Mouse (Mus musculus) hindbrain, embryonic 14.5 days (tissue): ENCODE data around the gene Mei1. TPM values are rescaled to one million over a fixed set of nuclear protein-coding genes. Genes with fewer than 3 reads are reported as not detected.
A peak's percentile ranks its signal among the peaks of the same experiment; 100 is the strongest.

Experiments used
- ATAC-seq: fragments of 200-750 bp; cut with Nextera tagmentation; 2 replicates; pipeline ENCODE4 v1.8.0; 2017; ENCODE audit warnings: moderate number of reproducible peaks, mild to moderate bottlenecking, moderate TSS enrichment, moderate library complexity; ENCODE audit not compliant: low FRiP score
- DNase-seq: peaks from one replicate; pipeline ENCODE4 v3.0.0-alpha.2; 2015; ENCODE audit warnings: low spot score
- H3K27ac ChIP-seq: fragments of 300-500 bp; sonication (generic); 2 replicates; pipeline ENCODE4 v1.5.1; 2014; ENCODE audit warnings: mild to moderate bottlenecking, moderate library complexity
- H3K27me3 ChIP-seq: fragments of 300-500 bp; sonication (generic); 2 replicates; pipeline ENCODE4 v1.6.1; 2014; ENCODE audit warnings: mild to moderate bottlenecking, low read length, mixed read lengths; ENCODE audit not compliant: control insufficient read depth, insufficient read depth
- H3K36me3 ChIP-seq: fragments of 300-500 bp; sonication (generic); replicated peaks from 2 replicates; pipeline ENCODE4 v1.6.1; 2014; ENCODE audit not compliant: control insufficient read depth, insufficient read depth
- H3K4me1 ChIP-seq: fragments of 300-500 bp; sonication (generic); replicated peaks from 2 replicates; pipeline ENCODE4 v1.6.1; 2014; ENCODE audit warnings: antibody characterized with exemption, low read length, mixed read lengths; ENCODE audit not compliant: control insufficient read depth, insufficient read depth
- H3K4me2 ChIP-seq: fragments of 300-500 bp; sonication (generic); replicated peaks from 2 replicates; pipeline ENCODE4 v1.6.1; 2014; ENCODE audit warnings: mild to moderate bottlenecking, moderate library complexity
- H3K4me3 ChIP-seq: fragments of 300-500 bp; sonication (generic); replicated peaks from 2 replicates; pipeline ENCODE4 v1.5.1; 2014; ENCODE audit warnings: mild to moderate bottlenecking, low read length
- H3K9ac ChIP-seq: fragments of 300-500 bp; sonication (generic); 2 replicates; pipeline ENCODE4 v1.6.1; 2014
- H3K9me3 ChIP-seq: fragments of 300-500 bp; sonication (generic); 2 replicates; pipeline ENCODE4 v1.6.1; 2016; ENCODE audit warnings: low read length; ENCODE audit not compliant: control insufficient read depth
- WGBS: fragments of 180-500 bp; shearing (Covaris S2); extraction: QIAGEN DNeasy Blood & Tissue Kit; methylation state at CpG from one replicate; pipeline ENCODE4 v1.1.7; 2014; 5-methylcytosine and 5-hydroxymethylcytosine counted together
- polyA plus RNA-seq: library from polyadenylated mRNA; unstranded; fragments of >200 nt; fragmentation: Nextera tagmentation; extraction: Ambion mirVana; gene quantifications from 2 replicates; pipeline ENCODE4 v1.2.1, GENCODE M21; 2014

Gene Mei1
- polyA plus RNA-seq = 0.08 and 0.09 TPM in 2 replicates

- 20% methylated on average over 40 of the region's 40 CpGs for WGBS
- Histone ChIP-seq H3K4me1 (no peaks in the 10 kb centered on the region), H3K36me3 (no peaks in the 10 kb centered on the region), H3K27ac (no peak within 1 kb of the TSS), H3K9ac (no peak within 1 kb of the TSS), H3K27me3 (peaks cover 31% of the 10 kb centered on the region), H3K4me2 (peak within 1 kb of the TSS; percentile 39), H3K4me3 (peak within 1 kb of the TSS; percentile 15), H3K9me3 (no peaks in the 10 kb centered on the region)
- DNase-seq = no peak
- no peak for ATAC-seq
Observed at GRCm38 (mm10) chr15:82069898-82070297, at the start of gene Mei1. TSS of gene Mei1 (plus strand) at chr15:82069996.

GRCm38 (mm10) chr15:82022535-82023088, 47.2 kb upstream of the Mei1 start:
- Histone ChIP-seq H3K4me1 (no peaks in the 10 kb centered on the region), H3K27ac (no peak overlapping the region), H3K9ac (no peak overlapping the region), H3K27me3 (no peaks in the 10 kb centered on the region), H3K9me3 (no peaks in the 10 kb centered on the region), H3K4me2 (no peak overlapping the region), H3K36me3 (peaks cover 70% of the 10 kb centered on the region), H3K4me3 (no peak overlapping the region)
- no peak for ATAC-seq
- 93% methylated on average over 13 of the region's 13 CpGs for WGBS
- DNase-seq = no peak

- no peaks in the 10 kb centered on the region for H3K4me1 ChIP-seq
- DNase-seq (no peak), ATAC-seq (no peak)
- no peak overlapping the region for H3K27ac ChIP-seq
- no peak overlapping the region for H3K4me2 ChIP-seq
- H3K9ac ChIP-seq = no peak overlapping the region
- no peaks in the 10 kb centered on the region for H3K9me3 ChIP-seq
- no peaks in the 10 kb centered on the region for H3K27me3 ChIP-seq
- peaks cover 84% of the 10 kb centered on the region for H3K36me3 ChIP-seq
- WGBS = 95% methylated on average over 6 of the region's 6 CpGs
- H3K4me3 ChIP-seq = no peak overlapping the region
Observed at GRCm38 (mm10) chr15:82023965-82024635, 45.7 kb upstream of the Mei1 start.

GRCm38 (mm10) chr15:82027276-82027675, 42.5 kb upstream of the Mei1 start:
- WGBS = 93% methylated on average over 7 of the region's 7 CpGs
- Histone ChIP-seq H3K9me3 (no peaks in the 10 kb centered on the region), H3K27me3 (no peaks in the 10 kb centered on the region), H3K4me2 (no peak overlapping the region), H3K9ac (no peak overlapping the region), H3K36me3 (peaks cover 98% of the 10 kb centered on the region), H3K4me3 (no peak overlapping the region), H3K4me1 (no peaks in the 10 kb centered on the region), H3K27ac (no peak overlapping the region)
- no peak for ATAC-seq
- no peak for DNase-seq

- Histone ChIP-seq H3K27ac (no peak overlapping the region), H3K4me2 (no peak overlapping the region), H3K9ac (no peak overlapping the region), H3K27me3 (no peaks in the 10 kb centered on the region), H3K9me3 (no peaks in the 10 kb centered on the region), H3K36me3 (peaks cover 98% of the 10 kb centered on the region), H3K4me3 (no peak overlapping the region), H3K4me1 (no peaks in the 10 kb centered on the region)
- ATAC-seq = no peak
- DNase-seq = no peak
- 94% methylated on average over 7 of the region's 7 CpGs for WGBS
Observed at GRCm38 (mm10) chr15:82027726-82028125, 42.1 kb upstream of the Mei1 start.

- Histone ChIP-seq H3K4me2 (no peak overlapping the region), H3K9me3 (no peaks in the 10 kb centered on the region), H3K4me3 (no peak overlapping the region), H3K9ac (no peak overlapping the region), H3K4me1 (no peaks in the 10 kb centered on the region), H3K27ac (no peak overlapping the region), H3K36me3 (peaks cover 94% of the 10 kb centered on the region), H3K27me3 (no peaks in the 10 kb centered on the region)
- DNase-seq = no peak
- ATAC-seq = no peak
- 91% methylated on average over 7 of the region's 7 CpGs for WGBS
Observed at GRCm38 (mm10) chr15:82032386-82032785, 37.4 kb upstream of the Mei1 start.

- H3K27ac ChIP-seq = no peak within 1 kb of the TSS
- DNase-seq (no peak), ATAC-seq (no peak)
- H3K36me3 ChIP-seq = peaks cover 93% of the 10 kb centered on the region
- no peaks in the 10 kb centered on the region for H3K4me1 ChIP-seq
- H3K9ac ChIP-seq = no peak within 1 kb of the TSS
- 97% methylated on average over 4 of the region's 4 CpGs for WGBS
- H3K4me3 ChIP-seq = no peak within 1 kb of the TSS
- no peaks in the 10 kb centered on the region for H3K9me3 ChIP-seq
- H3K27me3 ChIP-seq = no peaks in the 10 kb centered on the region
- no peak within 1 kb of the TSS for H3K4me2 ChIP-seq
Observed at GRCm38 (mm10) chr15:82033762-82034161, 36.0 kb upstream of the Mei1 start, which contains the start of gene Desi1. TSS of gene Desi1 (minus strand) at chr15:82033862.

GRCm38 (mm10) chr15:82035904-82036689, 33.7 kb upstream of the Mei1 start:
- ATAC-seq (no peak), DNase-seq (no peak)
- no peak overlapping the region for H3K27ac ChIP-seq
- peaks cover 95% of the 10 kb centered on the region for H3K36me3 ChIP-seq
- H3K4me3 ChIP-seq = no peak overlapping the region
- H3K27me3 ChIP-seq = no peaks in the 10 kb centered on the region
- WGBS = 86% methylated on average over 12 of the region's 12 CpGs
- no peak overlapping the region for H3K9ac ChIP-seq
- H3K9me3 ChIP-seq = no peaks in the 10 kb centered on the region
- no peaks in the 10 kb centered on the region for H3K4me1 ChIP-seq
- H3K4me2 ChIP-seq = no peak overlapping the region

- DNase-seq = peak; percentile 77
- no peaks in the 10 kb centered on the region for H3K9me3 ChIP-seq
- peaks cover 75% of the 10 kb centered on the region for H3K36me3 ChIP-seq
- 97% methylated on average over 1 of the region's 1 CpGs for WGBS
- H3K4me1 ChIP-seq = peaks cover 8% of the 10 kb centered on the region; the same call in 1 of the 2 replicates
- H3K27me3 ChIP-seq = no peaks in the 10 kb centered on the region
- no peak overlapping the region for H3K9ac ChIP-seq
- H3K27ac ChIP-seq = no peak overlapping the region
- no peak for ATAC-seq
- no peak overlapping the region for H3K4me2 ChIP-seq
- H3K4me3 ChIP-seq = no peak overlapping the region
Observed at GRCm38 (mm10) chr15:82040650-82041049, 29.1 kb upstream of the Mei1 start.
